Mouse (Mus musculus): ENCODE results near the gene Actr8. TPM values are rescaled to one million over a fixed set of nuclear protein-coding genes. Genes with fewer than 3 reads are reported as not detected.

The Actr8 gene
- total RNA-seq, 1 experiment = 54.3 TPM

DNA sequence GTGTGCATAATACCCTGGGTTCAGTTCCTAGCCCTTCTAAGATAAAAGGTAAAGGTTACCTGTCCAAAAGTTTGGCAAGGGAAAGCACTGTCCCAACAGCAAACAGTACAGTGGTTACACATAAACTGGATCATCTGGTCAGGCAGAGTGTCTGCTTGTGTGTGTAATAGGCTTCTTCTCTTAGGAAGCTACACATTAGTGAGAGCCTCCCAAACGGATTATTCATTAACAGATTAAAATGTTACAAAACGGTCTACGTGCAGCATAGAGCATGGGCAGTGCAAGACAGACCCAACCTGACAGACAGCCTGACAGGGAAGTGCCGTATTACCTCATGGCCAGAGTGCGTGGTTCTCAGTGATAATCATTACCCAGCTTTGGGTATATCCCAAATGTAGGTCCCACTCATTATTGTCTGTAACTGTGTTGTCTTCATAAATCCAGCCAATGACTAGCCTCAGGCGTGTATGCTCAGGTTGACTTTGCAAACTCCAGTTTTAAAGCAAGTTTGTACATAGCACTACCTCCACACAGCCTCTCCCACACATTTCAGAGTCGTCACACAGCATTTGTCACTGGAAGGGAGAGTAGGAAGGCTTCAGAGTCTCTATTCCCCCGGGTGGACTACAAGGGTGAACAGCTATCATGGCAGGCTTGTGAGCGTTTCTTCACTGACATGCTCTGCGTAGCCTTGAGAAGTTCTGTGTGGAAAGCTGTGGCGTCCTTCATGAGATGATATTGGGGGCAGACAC lies 18.0 kb downstream of the Actr8 start:
- DNase-seq (ENCODE audit: low read depth, low spot score) = no peak
- Histone ChIP-seq H3K36me3 (ENCODE audit: control insufficient read depth, insufficient read depth, low read length, poor library complexity, severe bottlenecking) (peaks cover 35% of the 10 kb centered on the region), H3K9me3 (ENCODE audit: control insufficient read depth, insufficient read depth, low read depth, low read length) (no peaks in the 10 kb centered on the region), H3K4me3 (ENCODE audit: insufficient read depth in 1 of 2, low read depth in 1 of 2, low read length in 2 of 2, poor library complexity in 1 of 2, severe bottlenecking in 1 of 2) (no peak overlapping the region), H3K27ac (ENCODE audit: insufficient read depth, low read depth, low read length, poor library complexity, severe bottlenecking) (no peak overlapping the region), H3K9ac (ENCODE audit: insufficient read depth, low read depth, low read length, poor library complexity, severe bottlenecking) (no peak overlapping the region), H3K4me1 (ENCODE audit: control insufficient read depth in 2 of 2, insufficient read depth in 2 of 2, low read length in 2 of 2, poor library complexity in 1 of 2) (peaks cover 0 to 15% of the 10 kb centered on the region in 2 experiments; a peak in 3 of 4 replicates)
- in situ Hi-C loops (cut with MboI; ENCODE audit: low sequenced_read_pairs in 2 of 2, unreplicated experiment in 2 of 2) = no loop called here
- TF ChIP-seq ZNF384 (IDR thresholded peaks at IDR 0.05; ENCODE audit: low read depth, low read length) = no peak
- TF ChIP-seq CHD2 (IDR thresholded peaks at IDR 0.05; ENCODE audit: low read depth, low read length) = no peak
- no peak for TF ChIP-seq MAFK (IDR thresholded peaks at IDR 0.05; ENCODE audit: insufficient read depth, low read depth, low read length)
- no peak for TF ChIP-seq ZC3H11A (IDR thresholded peaks at IDR 0.05; ENCODE audit: borderline replicate concordance, low read depth, low read length)
- TF ChIP-seq HCFC1 (IDR thresholded peaks at IDR 0.05; ENCODE audit: borderline replicate concordance, insufficient read depth, low read length) = no peak

DNA sequence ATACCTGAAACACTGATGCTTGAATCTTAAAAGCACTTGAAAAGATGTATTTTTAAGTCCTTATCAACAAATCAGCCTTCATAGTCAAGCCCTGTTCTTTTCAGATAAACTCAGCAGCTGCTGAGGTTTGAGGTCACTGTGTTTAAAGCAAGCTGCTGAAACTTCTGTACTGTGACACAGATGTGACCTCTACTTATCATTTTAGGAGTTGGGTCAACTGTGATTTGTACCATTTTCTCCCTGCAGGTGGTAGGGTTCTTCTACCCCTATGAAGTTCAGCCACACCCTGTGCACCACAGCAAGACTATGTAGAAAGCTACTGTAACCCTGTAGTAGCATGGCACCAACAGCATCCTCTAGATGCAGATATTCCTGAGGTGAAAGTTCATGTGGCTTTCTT lies 19.2 kb downstream of the Actr8 start:
- H3K4me1 ChIP-seq (ENCODE audit: control insufficient read depth in 2 of 2, insufficient read depth in 2 of 2, low read length in 2 of 2, poor library complexity in 1 of 2) = peaks cover 0 to 15% of the 10 kb centered on the region in 2 experiments; a peak in 3 of 4 replicates
- H3K9ac ChIP-seq (ENCODE audit: insufficient read depth, low read depth, low read length, poor library complexity, severe bottlenecking) = no peak overlapping the region
- peaks cover 29% of the 10 kb centered on the region for H3K36me3 ChIP-seq (ENCODE audit: control insufficient read depth, insufficient read depth, low read length, poor library complexity, severe bottlenecking)
- TF ChIP-seq HCFC1 (IDR thresholded peaks at IDR 0.05; ENCODE audit: borderline replicate concordance, insufficient read depth, low read length) (no peak), MAFK (IDR thresholded peaks at IDR 0.05; ENCODE audit: insufficient read depth, low read depth, low read length) (no peak), ZC3H11A (IDR thresholded peaks at IDR 0.05; ENCODE audit: borderline replicate concordance, low read depth, low read length) (no peak), ZNF384 (IDR thresholded peaks at IDR 0.05; ENCODE audit: low read depth, low read length) (no peak), CHD2 (IDR thresholded peaks at IDR 0.05; ENCODE audit: low read depth, low read length) (no peak)
- no peaks in the 10 kb centered on the region for H3K9me3 ChIP-seq (ENCODE audit: control insufficient read depth, insufficient read depth, low read depth, low read length)
- in situ Hi-C loops (cut with MboI; ENCODE audit: low sequenced_read_pairs in 2 of 2, unreplicated experiment in 2 of 2) = no loop called here
- DNase-seq (ENCODE audit: low read depth, low spot score) = no peak
- no peak overlapping the region for H3K4me3 ChIP-seq (ENCODE audit: insufficient read depth in 1 of 2, low read depth in 1 of 2, low read length in 2 of 2, poor library complexity in 1 of 2, severe bottlenecking in 1 of 2)
- no peak overlapping the region for H3K27ac ChIP-seq (ENCODE audit: insufficient read depth, low read depth, low read length, poor library complexity, severe bottlenecking)

DNA sequence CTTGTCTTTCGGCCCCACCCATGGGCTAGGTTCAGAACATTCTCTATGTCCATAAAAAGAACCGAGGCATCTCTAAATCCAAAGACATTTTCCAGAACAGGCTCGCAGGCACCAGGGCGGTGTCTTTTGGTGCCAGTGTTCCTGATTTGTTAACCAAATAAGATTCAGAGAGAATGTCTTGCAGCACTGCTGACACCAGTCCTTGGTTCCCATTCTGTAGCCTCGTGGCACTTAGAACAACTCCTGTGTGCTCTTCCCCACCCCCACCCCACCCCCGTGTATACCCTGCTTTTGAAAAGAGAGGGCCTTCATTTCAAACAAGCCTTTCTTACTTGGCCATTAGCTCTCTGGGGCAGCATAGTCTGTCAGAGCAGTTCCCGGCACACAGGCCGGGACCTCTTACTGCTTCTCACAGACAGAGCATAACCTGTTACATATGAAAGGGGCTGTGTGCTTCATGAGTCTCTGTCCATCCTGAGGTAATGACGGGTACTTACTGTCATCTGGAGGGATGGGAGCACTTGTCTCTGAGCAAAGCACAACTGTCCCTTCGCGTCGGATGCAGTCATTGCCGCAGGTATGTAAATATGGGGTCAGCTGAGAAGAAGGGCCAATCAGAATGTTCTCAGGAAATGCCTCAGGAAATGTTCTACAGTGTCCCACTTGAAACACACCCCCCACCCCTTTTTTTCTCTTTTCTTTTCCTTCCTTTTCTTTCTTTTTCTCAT lies 20.8 kb downstream of the Actr8 start:
- TF ChIP-seq ZC3H11A (IDR thresholded peaks at IDR 0.05; ENCODE audit: borderline replicate concordance, low read depth, low read length) (no peak), MAFK (IDR thresholded peaks at IDR 0.05; ENCODE audit: insufficient read depth, low read depth, low read length) (no peak), CHD2 (IDR thresholded peaks at IDR 0.05; ENCODE audit: low read depth, low read length) (no peak), HCFC1 (IDR thresholded peaks at IDR 0.05; ENCODE audit: borderline replicate concordance, insufficient read depth, low read length) (no peak), ZNF384 (IDR thresholded peaks at IDR 0.05; ENCODE audit: low read depth, low read length) (no peak)
- DNase-seq (ENCODE audit: low read depth, low spot score) = no peak
- Histone ChIP-seq H3K36me3 (ENCODE audit: control insufficient read depth, insufficient read depth, low read length, poor library complexity, severe bottlenecking) (peaks cover 18% of the 10 kb centered on the region), H3K9me3 (ENCODE audit: control insufficient read depth, insufficient read depth, low read depth, low read length) (no peaks in the 10 kb centered on the region), H3K9ac (ENCODE audit: insufficient read depth, low read depth, low read length, poor library complexity, severe bottlenecking) (no peak overlapping the region), H3K4me3 (ENCODE audit: insufficient read depth in 1 of 2, low read depth in 1 of 2, low read length in 2 of 2, poor library complexity in 1 of 2, severe bottlenecking in 1 of 2) (no peak overlapping the region), H3K4me1 (ENCODE audit: control insufficient read depth in 2 of 2, insufficient read depth in 2 of 2, low read length in 2 of 2, poor library complexity in 1 of 2) (peaks cover 0 to 15% of the 10 kb centered on the region in 2 experiments; a peak in 3 of 4 replicates), H3K27ac (ENCODE audit: insufficient read depth, low read depth, low read length, poor library complexity, severe bottlenecking) (no peak overlapping the region; the same call in 1 of the 2 replicates)
- in situ Hi-C loops (cut with MboI; ENCODE audit: low sequenced_read_pairs in 2 of 2, unreplicated experiment in 2 of 2) = no loop called here

- peaks cover 0 to 15% of the 10 kb centered on the region in 2 experiments; a peak in 3 of 4 replicates for H3K4me1 ChIP-seq (ENCODE audit: control insufficient read depth in 2 of 2, insufficient read depth in 2 of 2, low read length in 2 of 2, poor library complexity in 1 of 2)
- no peak for TF ChIP-seq MAFK (IDR thresholded peaks at IDR 0.05; ENCODE audit: insufficient read depth, low read depth, low read length)
- H3K9me3 ChIP-seq (ENCODE audit: control insufficient read depth, insufficient read depth, low read depth, low read length) = no peaks in the 10 kb centered on the region
- in situ Hi-C loops (cut with MboI; ENCODE audit: low sequenced_read_pairs in 2 of 2, unreplicated experiment in 2 of 2) = no loop called here
- peaks cover 14% of the 10 kb centered on the region; the same call in 1 of the 2 replicates for H3K36me3 ChIP-seq (ENCODE audit: control insufficient read depth, insufficient read depth, low read length, poor library complexity, severe bottlenecking)
- no peak overlapping the region for H3K27ac ChIP-seq (ENCODE audit: insufficient read depth, low read depth, low read length, poor library complexity, severe bottlenecking)
- DNase-seq (ENCODE audit: low read depth, low spot score) = no peak
- no peak overlapping the region for H3K4me3 ChIP-seq (ENCODE audit: insufficient read depth in 1 of 2, low read depth in 1 of 2, low read length in 2 of 2, poor library complexity in 1 of 2, severe bottlenecking in 1 of 2)
- H3K9ac ChIP-seq (ENCODE audit: insufficient read depth, low read depth, low read length, poor library complexity, severe bottlenecking) = no peak overlapping the region
Measured at GRCm38 (mm10) chr14:29999475-29999811, 21.3 kb downstream of the Actr8 start.
